Mouse (Mus musculus): ENCODE measurements around the gene Emb. TPM values are rescaled to one million over a fixed set of nuclear protein-coding genes. Genes with fewer than 3 reads are reported as not detected.
A peak's percentile ranks its signal among the peaks of the same experiment; 100 is the strongest.

Gene Emb
- total and polyA plus RNA-seq, 3 experiments: 0.60 to 2.1 (median 1.2) TPM

GRCm38 (mm10) chr13:117311446-117312225 is 103.3 kb downstream of the Emb start:
- TF ChIP-seq RAD21 (IDR thresholded peaks at IDR 0.05; ENCODE audit: low read depth, low read length) (peak; percentile 57), SMC3 (IDR thresholded peaks at IDR 0.05; ENCODE audit: low read depth, low read length) (peak; percentile 55), CTCF (conservative IDR thresholded peaks at IDR 0.05 in 1 of 2, IDR thresholded peaks at IDR 0.05 in 1 of 2; ENCODE audit: low read depth in 2 of 2, low read length in 2 of 2) (peak in 1 of 2 experiments; percentile 70; a peak in 2 of 4 replicates), RCOR1 (conservative IDR thresholded peaks at IDR 0.05; ENCODE audit: low read depth, low read length) (no peak), E2F4 (IDR thresholded peaks at IDR 0.05; ENCODE audit: insufficient replicate concordance, low read depth, low read length) (no peak)
- in situ Hi-C loops (cut with MboI; ENCODE audit: low pct_ligation_motif_present, low pct_unique_long_range_greater_than_20kb, low sequenced_read_pairs) (no loop called here), dilution Hi-C loops (cut with MboI; ENCODE audit: extremely low pct_ligation_motif_present, extremely low pct_unique_long_range_greater_than_20kb, low sequenced_read_pairs) (no loop called here)
- H3K4me1 ChIP-seq (ENCODE audit: control insufficient read depth in 1 of 2, insufficient read depth in 2 of 2): no peaks in the 10 kb centered on the region
- H3K4me2 ChIP-seq (ENCODE audit: insufficient read depth, low read depth, poor library complexity, severe bottlenecking): no peak overlapping the region
- H3K36me3 ChIP-seq (replicated peaks in 1 of 2; ENCODE audit: control insufficient read depth in 1 of 2, insufficient read depth in 1 of 2, low read length in 1 of 2): no peaks in the 10 kb centered on the region
- H3K4me3 ChIP-seq (replicated peaks in 1 of 3; ENCODE audit: low read depth in 2 of 3, low read length in 2 of 3, poor library complexity in 1 of 3): no peak overlapping the region
- peaks cover 51% of the 10 kb centered on the region for H3K9me3 ChIP-seq (replicated peaks; ENCODE audit: low read length)
- H3K27ac ChIP-seq (ENCODE audit: insufficient read depth, low read depth): no peak overlapping the region
- no peak for DNase-seq (ENCODE audit: extremely low read depth)
- no peaks in the 10 kb centered on the region for H3K27me3 ChIP-seq (replicated peaks)
- H3K79me2 ChIP-seq (replicated peaks; ENCODE audit: control insufficient read depth, extremely low read depth, insufficient read depth, poor library complexity, severe bottlenecking): no peaks in the 10 kb centered on the region
- no peak overlapping the region for H3K9ac ChIP-seq (ENCODE audit: insufficient read depth, low read depth)

Other genes with a start within 250 kb of the Emb start
- gene Parp8, start 183.0 kb upstream of the Emb start, total RNA-seq (2012; rRNA removed): not detected in 2 replicates
- gene Parp8, start 183.0 kb upstream of the Emb start, total RNA-seq (2014; rRNA removed): not detected in 2 replicates
- gene Parp8, start 183.0 kb upstream of the Emb start, polyA plus RNA-seq (2012; ENCODE audit: insufficient read length, low read depth): not detected in 2 replicates
- not detected in 2 replicates for gene Gm17509, start 12.5 kb downstream of the Emb start, total RNA-seq (2012; rRNA removed)
- gene Gm17509, start 12.5 kb downstream of the Emb start, total RNA-seq (2014; rRNA removed): not detected in 2 replicates
- not detected in 2 replicates for gene Gm17509, start 12.5 kb downstream of the Emb start, polyA plus RNA-seq (2012; ENCODE audit: insufficient read length, low read depth)

All from CH12.LX (cell line).